Mouse (Mus musculus) bone marrow macrophage, adult 2 months (primary cell): Measurements from ENCODE around the gene Foxo6.

Experiments used
- CTCF ChIP-seq: IDR thresholded peaks from 2 replicates; pipeline ENCODE4 v1.5.1; 2012; ENCODE audit warnings: low read depth, mild to moderate bottlenecking, low read length, moderate library complexity
- POLR2A ChIP-seq: IDR thresholded peaks from 2 replicates; pipeline ENCODE4 v1.6.1; 2012; ENCODE audit warnings: mild to moderate bottlenecking, low read depth, low read length, borderline replicate concordance

DNA sequence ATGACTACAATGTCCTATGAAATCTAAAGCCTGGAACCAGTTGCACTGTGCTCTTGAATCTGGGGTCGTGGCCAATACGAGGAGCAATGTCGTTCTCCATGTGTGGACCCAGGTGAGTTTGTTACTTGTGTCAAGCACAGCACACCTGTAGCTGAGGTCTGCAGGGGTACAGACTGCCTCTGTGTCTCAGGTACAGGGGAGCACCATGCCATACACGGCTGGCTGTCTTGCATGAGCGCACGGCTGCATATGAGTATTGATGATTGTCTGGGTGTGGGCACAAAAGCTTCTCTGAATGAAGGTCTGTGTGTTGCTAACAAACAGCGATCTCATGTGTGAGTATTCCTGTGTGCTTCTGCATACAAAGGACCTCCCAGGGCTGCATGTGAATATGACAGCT lies 44.8 kb upstream of the Foxo6 start:
- TF ChIP-seq POLR2A (no peak), CTCF (no peak)
